Mouse (Mus musculus): ENCODE measurements at regions not wholly inside any gene's neighbourhood (a gene's known extent, or its start where the extent isn't known, plus 50 kb on each side); places are given as distances from the start of the nearest gene placed in this dataset.
A peak's percentile ranks its signal among the peaks of the same experiment; 100 is the strongest.

GRCm38 (mm10) chr1:185823956-185824355, 293.2 kb downstream of the Lyplal1 start:
- DNase-seq (ENCODE audit: extremely low spot score in 1 of 2, low spot score in 1 of 2), result no peak

GRCm38 (mm10) chr1:185827986-185828385, 289.1 kb downstream of the Lyplal1 start:
- no peak for DNase-seq (ENCODE audit: extremely low spot score in 1 of 2, low spot score in 1 of 2)

GRCm38 (mm10) chr1:185828486-185828885, 288.6 kb downstream of the Lyplal1 start:
- DNase-seq (ENCODE audit: extremely low spot score in 1 of 2, low spot score in 1 of 2), result no peak

- DNase-seq (ENCODE audit: extremely low spot score in 1 of 2, low spot score in 1 of 2), result no peak
Measured at GRCm38 (mm10) chr1:185832059-185832458, 285.1 kb downstream of the Lyplal1 start.

- DNase-seq (ENCODE audit: extremely low spot score in 1 of 2, low spot score in 1 of 2), result no peak
Measured at GRCm38 (mm10) chr1:185834171-185834570, 282.9 kb downstream of the Lyplal1 start.

- peak; percentile 13 for DNase-seq (ENCODE audit: extremely low spot score in 1 of 2, low spot score in 1 of 2)
Measured at GRCm38 (mm10) chr1:185836632-185837281, 280.4 kb downstream of the Lyplal1 start.

- peak; percentile 26 to 54 for DNase-seq (ENCODE audit: extremely low spot score in 1 of 2, low spot score in 1 of 2)
Measured at GRCm38 (mm10) chr1:185842481-185842880, 274.6 kb downstream of the Lyplal1 start.

- peak in 1 of 2 experiments; percentile 66 for DNase-seq (ENCODE audit: extremely low spot score in 1 of 2, low spot score in 1 of 2)
Measured at GRCm38 (mm10) chr1:185847161-185847560, 269.9 kb downstream of the Lyplal1 start.

GRCm38 (mm10) chr1:185850590-185850989, 266.5 kb downstream of the Lyplal1 start:
- no peak for DNase-seq (ENCODE audit: extremely low spot score in 1 of 2, low spot score in 1 of 2)

- no peak for DNase-seq (ENCODE audit: extremely low spot score in 1 of 2, low spot score in 1 of 2)
Measured at GRCm38 (mm10) chr1:185851262-185851893, 265.7 kb downstream of the Lyplal1 start.

- no peak for DNase-seq (ENCODE audit: extremely low spot score in 1 of 2, low spot score in 1 of 2)
Measured at GRCm38 (mm10) chr1:185861692-185862091, 255.4 kb downstream of the Lyplal1 start.

GRCm38 (mm10) chr1:185865945-185866344, 251.2 kb downstream of the Lyplal1 start:
- no peak for DNase-seq (ENCODE audit: extremely low spot score in 1 of 2, low spot score in 1 of 2)

- DNase-seq (ENCODE audit: extremely low spot score in 1 of 2, low spot score in 1 of 2), result no peak
Measured at GRCm38 (mm10) chr1:185866612-185867011, 250.5 kb downstream of the Lyplal1 start.

GRCm38 (mm10) chr1:185867018-185867417, 250.1 kb downstream of the Lyplal1 start:
- no peak for DNase-seq (ENCODE audit: extremely low spot score in 1 of 2, low spot score in 1 of 2)

GRCm38 (mm10) chr1:185868721-185869120, 248.4 kb downstream of the Lyplal1 start:
- DNase-seq (ENCODE audit: extremely low spot score in 1 of 2, low spot score in 1 of 2), result no peak

- no peak for DNase-seq (ENCODE audit: extremely low spot score in 1 of 2, low spot score in 1 of 2)
Measured at GRCm38 (mm10) chr1:185887031-185887430, 230.1 kb downstream of the Lyplal1 start.

GRCm38 (mm10) chr1:185891814-185892213, 225.3 kb downstream of the Lyplal1 start:
- peak in 1 of 2 experiments; percentile 36 for DNase-seq (ENCODE audit: extremely low spot score in 1 of 2, low spot score in 1 of 2)

GRCm38 (mm10) chr1:185893421-185893820, 223.7 kb downstream of the Lyplal1 start:
- DNase-seq (ENCODE audit: extremely low spot score in 1 of 2, low spot score in 1 of 2), result no peak

GRCm38 (mm10) chr1:185898475-185898874, 218.6 kb downstream of the Lyplal1 start:
- peak in 1 of 2 experiments; percentile 50 for DNase-seq (ENCODE audit: extremely low spot score in 1 of 2, low spot score in 1 of 2)

- no peak for DNase-seq (ENCODE audit: extremely low spot score in 1 of 2, low spot score in 1 of 2)
Measured at GRCm38 (mm10) chr1:185900316-185900715, 216.8 kb downstream of the Lyplal1 start.

GRCm38 (mm10) chr1:185902395-185902794, 214.7 kb downstream of the Lyplal1 start:
- no peak for DNase-seq (ENCODE audit: extremely low spot score in 1 of 2, low spot score in 1 of 2)

GRCm38 (mm10) chr1:185905666-185906065, 211.4 kb downstream of the Lyplal1 start:
- DNase-seq (ENCODE audit: extremely low spot score in 1 of 2, low spot score in 1 of 2), result no peak
